Mouse (Mus musculus): Measurements from ENCODE around the gene Il1r1. TPM values are rescaled to one million over a fixed set of nuclear protein-coding genes. Genes with fewer than 3 reads are reported as not detected.

Il1r1 gene
- polyA plus RNA-seq, 1 experiment from 2014 or later = 9.3 TPM

GRCm38 (mm10) chr1:40325711-40326327 lies 100.9 kb downstream of the Il1r1 start:
- WGBS = 9% methylated on average over 29 of the region's 29 CpGs
- ATAC-seq (ENCODE audit: insufficient read depth, low FRiP score, low read depth) = no peak

GRCm38 (mm10) chr1:40327604-40328003 lies 102.7 kb downstream of the Il1r1 start:
- Histone ChIP-seq H3K9me3 (no peaks in the 10 kb centered on the region), H3K27me3 (replicated peaks) (peaks cover 6% of the 10 kb centered on the region; the same call in 1 of the 2 replicates), H3K36me3 (no peaks in the 10 kb centered on the region), H3K9ac (no peak overlapping the region), H3K4me2 (no peak overlapping the region), H3K4me1 (0 out of 2 replicates have a peak, but pooled peaks cover 6% of the 10 kb centered on the region), H3K27ac (no peak overlapping the region), H3K4me3 (replicated peaks) (no peak overlapping the region)
- 80% methylated on average over 3 of the region's 3 CpGs for WGBS
- no peak for ATAC-seq (ENCODE audit: insufficient read depth, low FRiP score, low read depth)

More at GRCm38 (mm10) chr1:40325711-40326327, 100.9 kb downstream of the Il1r1 start:
- peaks cover 6% of the 10 kb centered on the region; the same call in 1 of the 2 replicates for H3K27me3 ChIP-seq (replicated peaks)
- 0 out of 2 replicates have a peak, but pooled peaks cover 6% of the 10 kb centered on the region for H3K4me1 ChIP-seq
- H3K9me3 ChIP-seq = no peaks in the 10 kb centered on the region
- H3K4me2 ChIP-seq = peak overlapping the region; percentile 61
- H3K9ac ChIP-seq = no peak overlapping the region; the same call in 1 of the 2 replicates
- no peak overlapping the region for H3K27ac ChIP-seq
- H3K4me3 ChIP-seq (replicated peaks) = peak overlapping the region; percentile 45
- no peaks in the 10 kb centered on the region for H3K36me3 ChIP-seq

GRCm38 (mm10) chr1:40329526-40329925 lies 104.6 kb downstream of the Il1r1 start:
- Histone ChIP-seq H3K27me3 (replicated peaks) (peaks cover 6% of the 10 kb centered on the region; the same call in 1 of the 2 replicates), H3K4me1 (0 out of 2 replicates have a peak, but pooled peaks cover 6% of the 10 kb centered on the region), H3K9me3 (no peaks in the 10 kb centered on the region), H3K4me3 (replicated peaks) (no peak overlapping the region), H3K36me3 (no peaks in the 10 kb centered on the region), H3K27ac (no peak overlapping the region), H3K9ac (no peak overlapping the region), H3K4me2 (no peak overlapping the region)
- no peak for ATAC-seq (ENCODE audit: insufficient read depth, low FRiP score, low read depth)
- 90% methylated on average over 1 of the region's 1 CpGs for WGBS

GRCm38 (mm10) chr1:40330181-40330580 lies 105.3 kb downstream of the Il1r1 start:
- no peak for ATAC-seq (ENCODE audit: insufficient read depth, low FRiP score, low read depth)
- 79% methylated on average over 8 of the region's 8 CpGs for WGBS
- Histone ChIP-seq H3K4me2 (no peak overlapping the region), H3K9me3 (no peaks in the 10 kb centered on the region), H3K27me3 (replicated peaks) (peaks cover 6% of the 10 kb centered on the region; the same call in 1 of the 2 replicates), H3K36me3 (no peaks in the 10 kb centered on the region), H3K4me3 (replicated peaks) (no peak overlapping the region), H3K27ac (no peak overlapping the region), H3K9ac (no peak overlapping the region), H3K4me1 (0 out of 2 replicates have a peak, but pooled peaks cover 6% of the 10 kb centered on the region)

- Histone ChIP-seq H3K9me3 (no peaks in the 10 kb centered on the region), H3K9ac (no peak overlapping the region), H3K27ac (no peak overlapping the region), H3K4me1 (no peaks in the 10 kb centered on the region), H3K4me2 (no peak overlapping the region), H3K36me3 (no peaks in the 10 kb centered on the region), H3K4me3 (replicated peaks) (no peak overlapping the region), H3K27me3 (replicated peaks) (no peaks in the 10 kb centered on the region)
- ATAC-seq (ENCODE audit: insufficient read depth, low FRiP score, low read depth) = no peak
- 80% methylated on average over 1 of the region's 1 CpGs for WGBS
These were observed 114.5 kb downstream of the Il1r1 start for GRCm38 (mm10) chr1:40339346-40339745.

GRCm38 (mm10) chr1:40340102-40340501 lies 115.2 kb downstream of the Il1r1 start:
- H3K9ac ChIP-seq = no peak overlapping the region
- no peaks in the 10 kb centered on the region for H3K9me3 ChIP-seq
- no peak overlapping the region for H3K27ac ChIP-seq
- H3K36me3 ChIP-seq = no peaks in the 10 kb centered on the region
- no peak for ATAC-seq (ENCODE audit: insufficient read depth, low FRiP score, low read depth)
- H3K4me1 ChIP-seq = no peaks in the 10 kb centered on the region
- H3K27me3 ChIP-seq (replicated peaks) = no peaks in the 10 kb centered on the region
- H3K4me3 ChIP-seq (replicated peaks) = no peak overlapping the region
- 86% methylated on average over 4 of the region's 4 CpGs for WGBS
- H3K4me2 ChIP-seq = no peak overlapping the region

GRCm38 (mm10) chr1:40352158-40352903 lies 127.5 kb downstream of the Il1r1 start:
- Histone ChIP-seq H3K27ac (no peak overlapping the region), H3K4me3 (replicated peaks) (no peak overlapping the region), H3K36me3 (no peaks in the 10 kb centered on the region), H3K4me1 (no peaks in the 10 kb centered on the region), H3K9ac (no peak overlapping the region), H3K27me3 (replicated peaks) (no peaks in the 10 kb centered on the region), H3K4me2 (no peak overlapping the region), H3K9me3 (no peaks in the 10 kb centered on the region)
- no peak for ATAC-seq (ENCODE audit: insufficient read depth, low FRiP score, low read depth)
- WGBS = 63% methylated on average over 4 of the region's 4 CpGs

GRCm38 (mm10) chr1:40352904-40353286 lies 128.0 kb downstream of the Il1r1 start:
- Histone ChIP-seq H3K4me3 (replicated peaks) (no peak overlapping the region), H3K9me3 (no peaks in the 10 kb centered on the region), H3K36me3 (no peaks in the 10 kb centered on the region), H3K4me1 (no peaks in the 10 kb centered on the region), H3K27me3 (replicated peaks) (no peaks in the 10 kb centered on the region), H3K27ac (no peak overlapping the region), H3K4me2 (no peak overlapping the region), H3K9ac (no peak overlapping the region)
- ATAC-seq (ENCODE audit: insufficient read depth, low FRiP score, low read depth) = no peak
- WGBS = 65% methylated on average over 2 of the region's 2 CpGs

- H3K27ac ChIP-seq = no peak overlapping the region
- no peak for ATAC-seq (ENCODE audit: insufficient read depth, low FRiP score, low read depth)
These were observed 129.8 kb downstream of the Il1r1 start for GRCm38 (mm10) chr1:40354665-40355064.

GRCm38 (mm10) chr1:40355431-40355843 lies 130.6 kb downstream of the Il1r1 start:
- no peaks in the 10 kb centered on the region for H3K9me3 ChIP-seq
- WGBS = 82% methylated on average over 4 of the region's 4 CpGs
- ATAC-seq (ENCODE audit: insufficient read depth, low FRiP score, low read depth) = no peak
- H3K4me2 ChIP-seq = no peak overlapping the region
- H3K4me1 ChIP-seq = no peaks in the 10 kb centered on the region
- H3K27me3 ChIP-seq (replicated peaks) = no peaks in the 10 kb centered on the region
- H3K4me3 ChIP-seq (replicated peaks) = no peak overlapping the region
- no peak overlapping the region for H3K27ac ChIP-seq
- no peak overlapping the region for H3K9ac ChIP-seq
- no peaks in the 10 kb centered on the region for H3K36me3 ChIP-seq

More at GRCm38 (mm10) chr1:40354665-40355064, 129.8 kb downstream of the Il1r1 start:
- Histone ChIP-seq H3K4me2 (no peak overlapping the region), H3K36me3 (no peaks in the 10 kb centered on the region), H3K27me3 (replicated peaks) (no peaks in the 10 kb centered on the region), H3K9ac (no peak overlapping the region), H3K4me1 (no peaks in the 10 kb centered on the region), H3K4me3 (replicated peaks) (no peak overlapping the region), H3K9me3 (no peaks in the 10 kb centered on the region)
- WGBS = 88% methylated on average over 3 of the region's 3 CpGs

GRCm38 (mm10) chr1:40355904-40356521 lies 131.1 kb downstream of the Il1r1 start:
- H3K9me3 ChIP-seq = no peaks in the 10 kb centered on the region
- no peaks in the 10 kb centered on the region for H3K27me3 ChIP-seq (replicated peaks)
- no peak overlapping the region for H3K9ac ChIP-seq
- 57% methylated on average over 10 of the region's 10 CpGs for WGBS
- H3K27ac ChIP-seq = peak overlapping the region; percentile 16; the same call in 1 of the 2 replicates
- no peaks in the 10 kb centered on the region for H3K36me3 ChIP-seq
- ATAC-seq (ENCODE audit: insufficient read depth, low FRiP score, low read depth) = no peak
- no peaks in the 10 kb centered on the region for H3K4me1 ChIP-seq
- no peak overlapping the region for H3K4me3 ChIP-seq (replicated peaks)
- no peak overlapping the region for H3K4me2 ChIP-seq

GRCm38 (mm10) chr1:40357921-40358320 lies 133.0 kb downstream of the Il1r1 start:
- H3K27me3 ChIP-seq (replicated peaks) = no peaks in the 10 kb centered on the region
- no peaks in the 10 kb centered on the region for H3K4me1 ChIP-seq
- no peak for ATAC-seq (ENCODE audit: insufficient read depth, low FRiP score, low read depth)
- no peaks in the 10 kb centered on the region for H3K9me3 ChIP-seq
- H3K4me3 ChIP-seq (replicated peaks) = no peak overlapping the region
- H3K27ac ChIP-seq = no peak overlapping the region
- 58% methylated on average over 2 of the region's 2 CpGs for WGBS
- no peaks in the 10 kb centered on the region for H3K36me3 ChIP-seq
- H3K4me2 ChIP-seq = no peak overlapping the region
- no peak overlapping the region for H3K9ac ChIP-seq

Data from stomach, embryonic 15.5 days (tissue).